Mouse (Mus musculus): ENCODE results near the gene Kcnd1. TPM values are rescaled to one million over a fixed set of nuclear protein-coding genes. Genes with fewer than 3 reads are reported as not detected.
A peak's percentile ranks its signal among the peaks of the same experiment; 100 is the strongest.

Gene Kcnd1
- 3.1 and 3.4 TPM in 2 replicates for total RNA-seq (2014; rRNA removed)
- polyA plus RNA-seq (2015; fragmentation: Nextera tagmentation; extraction: Ambion mirVana), result 4.1 and 5.9 TPM in 2 replicates

DNA sequence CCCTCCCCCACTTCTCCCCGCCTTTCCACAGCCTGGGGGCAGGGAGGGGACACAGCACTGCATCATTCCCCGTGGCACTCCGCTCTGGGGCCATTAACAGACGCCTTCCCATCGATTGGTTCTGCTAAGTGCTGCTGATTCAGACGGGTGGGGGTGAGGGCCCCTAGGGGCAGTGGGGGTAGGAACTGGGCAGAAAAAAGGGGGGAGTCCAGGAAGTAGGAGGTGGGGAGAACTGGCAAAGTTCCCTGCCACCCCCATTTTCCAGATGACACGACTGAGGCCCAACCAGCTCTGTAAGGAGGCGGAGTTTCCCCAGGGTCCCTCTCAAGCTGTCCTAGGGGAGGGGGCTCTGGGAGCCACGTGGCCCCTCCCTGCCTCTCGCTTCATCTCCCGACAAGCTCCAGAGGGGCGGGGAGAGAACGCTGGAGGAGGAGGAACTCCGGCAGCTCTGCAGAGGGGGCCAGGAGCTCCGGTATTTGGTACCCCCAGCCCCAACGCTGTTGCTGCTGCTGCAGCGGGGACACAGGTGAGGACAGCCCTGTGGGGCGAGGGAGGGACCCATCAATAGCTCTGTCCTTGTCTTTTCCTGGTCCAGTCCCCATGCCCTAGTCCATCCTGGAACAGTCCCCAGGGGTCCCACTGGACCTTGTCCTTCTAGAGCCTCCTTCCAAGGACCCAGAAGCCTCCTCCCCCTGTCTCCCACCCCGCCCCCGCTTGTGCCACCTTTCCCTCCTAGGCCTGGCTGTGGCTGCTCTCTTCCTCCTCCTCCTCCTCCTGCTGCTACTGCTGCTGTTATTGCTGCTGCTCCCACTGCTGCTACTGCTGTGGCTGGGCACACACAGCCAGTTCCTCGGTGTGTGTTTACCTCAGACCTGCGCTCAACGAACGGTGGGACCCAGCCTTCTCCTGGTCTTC, at the start of gene Kcnd1:
Gene Kcnd1 (plus strand): TSS at position 425 of the 915 bp plus-strand sequence.
- ATAC-seq (peak; percentile 84), DNase-seq (ENCODE audit: low spot score) (peak; percentile 63)
- TF ChIP-seq CTCF (IDR thresholded peaks at IDR 0.05; ENCODE audit: low read depth), result no peak
- Histone ChIP-seq H3K27ac (no peak within 1 kb of the TSS), H3K4me1 (ENCODE audit: insufficient read depth, low read length) (no peaks in the 10 kb centered on the region), H3K36me3 (ENCODE audit: insufficient read depth, low read length) (no peaks in the 10 kb centered on the region; the same call in 1 of the 2 replicates), H3K9ac (replicated peaks; ENCODE audit: low read length) (peak within 1 kb of the TSS; percentile 48), H3K9me3 (ENCODE audit: low read length) (no peaks in the 10 kb centered on the region), H3K4me2 (ENCODE audit: low read depth, low read length) (peak within 1 kb of the TSS; percentile 58), H3K4me3 (ENCODE audit: low read length) (peak within 1 kb of the TSS; percentile 42), H3K27me3 (ENCODE audit: insufficient read depth, low read length) (no peaks in the 10 kb centered on the region)
- WGBS, result 34% methylated on average over 24 of the region's 24 CpGs

DNA sequence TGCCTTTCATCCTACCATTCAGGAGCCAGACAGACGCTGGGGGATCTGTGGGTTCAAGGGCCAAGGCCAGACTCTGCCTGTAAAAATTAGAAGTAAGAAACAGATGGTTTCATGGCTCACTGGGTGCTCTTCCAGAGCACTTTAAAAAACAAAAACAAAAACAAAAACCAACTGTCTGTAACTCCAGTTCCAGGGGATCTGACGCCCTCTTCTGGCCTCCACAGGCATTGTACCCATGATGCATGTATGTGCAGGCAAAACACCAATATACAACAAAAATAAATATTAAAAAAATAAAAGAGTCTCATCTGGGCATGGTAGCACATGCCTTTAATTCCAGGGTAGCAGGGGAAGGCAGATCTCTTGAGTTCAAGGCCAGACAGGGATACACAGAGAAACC, 49.3 kb upstream of the Kcnd1 start:
- peaks cover 3% of the 10 kb centered on the region for H3K36me3 ChIP-seq (ENCODE audit: insufficient read depth, low read length)
- no peak overlapping the region for H3K9ac ChIP-seq (replicated peaks; ENCODE audit: low read length)
- peak; percentile 4 for DNase-seq (ENCODE audit: low spot score)
- no peak overlapping the region for H3K4me3 ChIP-seq (ENCODE audit: low read length)
- no peaks in the 10 kb centered on the region for H3K4me1 ChIP-seq (ENCODE audit: insufficient read depth, low read length)
- ATAC-seq, result no peak
- TF ChIP-seq CTCF (IDR thresholded peaks at IDR 0.05; ENCODE audit: low read depth), result peak; percentile 45
- H3K27ac ChIP-seq, result no peak overlapping the region
- 47% methylated on average over 2 of the region's 2 CpGs for WGBS
- H3K4me2 ChIP-seq (ENCODE audit: low read depth, low read length), result no peak overlapping the region
- no peaks in the 10 kb centered on the region for H3K27me3 ChIP-seq (ENCODE audit: insufficient read depth, low read length)
- no peaks in the 10 kb centered on the region for H3K9me3 ChIP-seq (ENCODE audit: low read length)

DNA sequence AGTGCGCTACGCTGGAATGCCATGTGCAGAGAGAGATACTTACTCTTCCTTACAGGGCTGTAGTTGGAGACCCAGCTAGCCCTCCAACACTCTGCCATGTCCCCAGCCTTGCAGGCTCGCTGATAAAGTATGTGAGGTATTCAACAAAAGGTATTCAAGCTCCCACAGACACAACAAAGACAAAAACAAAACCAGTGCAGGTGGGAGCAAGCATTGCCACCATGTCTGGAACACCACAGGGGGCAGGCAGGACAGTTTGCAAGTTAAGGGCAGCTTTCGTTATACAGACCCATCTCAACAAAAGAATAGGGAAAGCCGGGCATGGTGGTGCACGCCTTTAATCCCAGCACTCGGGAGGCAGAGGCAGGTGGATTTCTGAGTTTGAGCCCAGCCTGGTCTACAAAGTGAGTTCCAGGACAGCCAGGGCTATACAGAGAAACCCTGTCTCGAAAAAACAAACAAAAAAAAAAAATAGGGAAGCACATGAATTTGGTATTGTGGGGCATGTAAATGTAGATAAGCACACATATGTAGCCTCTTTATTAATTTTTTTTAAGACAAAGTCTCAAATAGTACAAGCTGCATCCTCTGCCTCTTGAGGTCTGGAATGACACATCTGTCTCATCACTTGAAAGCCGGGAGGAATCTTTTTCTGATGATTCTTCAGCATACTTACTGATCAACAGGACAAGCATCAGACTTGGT, 46.4 kb upstream of the Kcnd1 start:
- no peak for TF ChIP-seq CTCF (IDR thresholded peaks at IDR 0.05; ENCODE audit: low read depth)
- ATAC-seq, result no peak
- H3K27ac ChIP-seq, result no peak overlapping the region

DNA sequence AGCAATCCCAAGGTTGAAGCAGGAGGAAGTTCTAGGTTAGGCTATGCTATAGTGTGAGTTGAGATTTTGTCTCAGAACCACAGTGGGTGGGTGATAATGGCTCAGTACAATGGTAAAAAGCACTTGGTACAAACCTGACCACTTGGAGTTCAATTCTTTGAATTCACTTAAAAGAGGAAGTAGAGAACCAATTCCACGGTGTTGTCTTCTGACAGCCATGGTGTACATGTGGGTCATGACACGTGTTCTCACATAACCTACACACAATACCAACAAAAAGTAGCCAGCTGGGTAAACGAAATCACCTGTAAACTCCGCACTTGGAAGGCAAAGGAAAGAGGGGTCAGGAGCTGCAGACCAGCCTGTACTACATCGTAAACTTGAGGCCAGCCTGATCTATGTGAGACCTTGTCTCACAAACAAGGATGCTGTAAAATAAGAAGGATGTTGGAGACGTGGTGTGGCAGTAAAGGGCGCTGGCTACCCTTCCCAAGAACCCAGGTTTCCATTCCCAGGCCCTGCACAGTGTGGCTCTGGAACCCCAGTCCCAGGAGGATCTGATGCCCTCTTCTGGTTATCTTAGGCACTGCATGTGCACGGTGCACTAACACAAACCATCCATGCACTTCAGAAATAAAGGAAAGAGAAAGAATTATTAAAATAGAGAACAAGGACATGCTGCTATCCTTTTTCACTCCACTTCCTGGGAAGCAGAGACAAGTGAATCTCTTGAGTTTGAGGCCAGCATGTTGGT, 45.6 kb upstream of the Kcnd1 start:
- no peak overlapping the region for H3K27ac ChIP-seq
- peak; percentile 67; the same call in 1 of the 2 replicates for ATAC-seq
- no peak overlapping the region for H3K9ac ChIP-seq (replicated peaks; ENCODE audit: low read length)
- 53% methylated on average over 8 of the region's 8 CpGs for WGBS
- H3K4me1 ChIP-seq (ENCODE audit: insufficient read depth, low read length), result no peaks in the 10 kb centered on the region
- H3K27me3 ChIP-seq (ENCODE audit: insufficient read depth, low read length), result no peaks in the 10 kb centered on the region
- TF ChIP-seq CTCF (IDR thresholded peaks at IDR 0.05; ENCODE audit: low read depth), result peak; percentile 76
- no peaks in the 10 kb centered on the region for H3K9me3 ChIP-seq (ENCODE audit: low read length)
- DNase-seq (ENCODE audit: low spot score), result peak; percentile 51
- no peaks in the 10 kb centered on the region for H3K36me3 ChIP-seq (ENCODE audit: insufficient read depth, low read length)
- H3K4me2 ChIP-seq (ENCODE audit: low read depth, low read length), result no peak overlapping the region
- no peak overlapping the region for H3K4me3 ChIP-seq (ENCODE audit: low read length)

More for the DNA sequence above, 46.4 kb upstream of the Kcnd1 start:
- 67% methylated on average over 9 of the region's 9 CpGs for WGBS
- DNase-seq (ENCODE audit: low spot score), result no peak
- no peaks in the 10 kb centered on the region for H3K4me1 ChIP-seq (ENCODE audit: insufficient read depth, low read length)
- peaks cover 1% of the 10 kb centered on the region for H3K36me3 ChIP-seq (ENCODE audit: insufficient read depth, low read length)
- H3K9ac ChIP-seq (replicated peaks; ENCODE audit: low read length), result no peak overlapping the region
- no peak overlapping the region for H3K4me3 ChIP-seq (ENCODE audit: low read length)
- H3K4me2 ChIP-seq (ENCODE audit: low read depth, low read length), result no peak overlapping the region
- H3K27me3 ChIP-seq (ENCODE audit: insufficient read depth, low read length), result no peaks in the 10 kb centered on the region
- H3K9me3 ChIP-seq (ENCODE audit: low read length), result no peaks in the 10 kb centered on the region

GRCm38 (mm10) chrX:7778450-7779244, 43.4 kb upstream of the Kcnd1 start:
- H3K4me1 ChIP-seq (ENCODE audit: insufficient read depth, low read length), result no peaks in the 10 kb centered on the region
- DNase-seq (ENCODE audit: low spot score) (no peak), ATAC-seq (no peak)
- WGBS, result 75% methylated on average over 7 of the region's 7 CpGs
- H3K9ac ChIP-seq (replicated peaks; ENCODE audit: low read length), result no peak overlapping the region
- no peak overlapping the region for H3K4me2 ChIP-seq (ENCODE audit: low read depth, low read length)
- H3K9me3 ChIP-seq (ENCODE audit: low read length), result no peaks in the 10 kb centered on the region
- H3K4me3 ChIP-seq (ENCODE audit: low read length), result no peak overlapping the region
- H3K36me3 ChIP-seq (ENCODE audit: insufficient read depth, low read length), result no peaks in the 10 kb centered on the region
- H3K27ac ChIP-seq, result no peak overlapping the region
- TF ChIP-seq CTCF (IDR thresholded peaks at IDR 0.05; ENCODE audit: low read depth), result no peak
- no peaks in the 10 kb centered on the region for H3K27me3 ChIP-seq (ENCODE audit: insufficient read depth, low read length)

DNA sequence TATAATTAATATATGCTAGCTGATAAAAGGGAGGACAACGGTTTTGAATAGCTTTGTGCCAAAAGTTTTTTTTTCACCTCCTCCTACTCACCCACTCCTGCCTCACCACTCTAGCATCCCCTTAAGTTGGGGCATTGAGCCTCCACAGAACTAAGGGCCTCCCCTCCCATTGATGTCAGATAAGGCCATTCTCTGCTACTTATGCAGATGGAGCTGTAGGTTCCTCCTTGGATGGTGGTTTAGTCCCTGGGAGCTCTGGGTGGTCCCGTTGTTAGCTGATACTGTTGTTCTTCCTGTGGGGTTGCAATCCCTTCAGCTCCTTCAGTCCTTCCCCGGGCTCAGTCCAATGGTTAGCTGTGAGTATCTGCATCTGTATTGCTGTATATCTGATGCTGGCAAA, 42.8 kb upstream of the Kcnd1 start:
- DNase-seq (ENCODE audit: low spot score) (no peak), ATAC-seq (no peak)
- Histone ChIP-seq H3K4me3 (ENCODE audit: low read length) (no peak overlapping the region), H3K27me3 (ENCODE audit: insufficient read depth, low read length) (no peaks in the 10 kb centered on the region), H3K9ac (replicated peaks; ENCODE audit: low read length) (no peak overlapping the region), H3K27ac (no peak overlapping the region), H3K4me2 (ENCODE audit: low read depth, low read length) (no peak overlapping the region), H3K4me1 (ENCODE audit: insufficient read depth, low read length) (no peaks in the 10 kb centered on the region), H3K9me3 (ENCODE audit: low read length) (no peaks in the 10 kb centered on the region), H3K36me3 (ENCODE audit: insufficient read depth, low read length) (no peaks in the 10 kb centered on the region)
- 33% methylated on average over 3 of the region's 3 CpGs for WGBS
- TF ChIP-seq CTCF (IDR thresholded peaks at IDR 0.05; ENCODE audit: low read depth), result no peak

Measured in hindbrain, postnatal 0 days (tissue).